Mouse (Mus musculus) midbrain, embryonic 14.5 days (tissue): ENCODE data around the gene Car11. TPM values are rescaled to one million over a fixed set of nuclear protein-coding genes. Genes with fewer than 3 reads are reported as not detected.

Source experiments
- ATAC-seq: fragments of 200-750 bp; cut with Nextera tagmentation; 2 replicates; pipeline ENCODE4 v1.8.0; 2017; ENCODE audit warnings: moderate number of reproducible peaks, moderate library complexity; ENCODE audit not compliant: low FRiP score, low TSS enrichment
- DNase-seq: peaks from one replicate; pipeline ENCODE4 v3.0.0-alpha.2; 2015
- H3K27ac ChIP-seq: fragments of 300-500 bp; sonication (generic); replicated peaks from 2 replicates; pipeline ENCODE4 v1.5.1; 2014; ENCODE audit warnings: mild to moderate bottlenecking, low read depth, low read length, moderate library complexity
- H3K27me3 ChIP-seq: fragments of 300-500 bp; sonication (generic); 2 replicates; pipeline ENCODE4 v1.6.1; 2014; ENCODE audit warnings: low read length, control low read depth, mixed read lengths; ENCODE audit not compliant: control insufficient read depth, insufficient read depth
- H3K36me3 ChIP-seq: fragments of 300-500 bp; sonication (generic); 2 replicates; pipeline ENCODE4 v1.6.1; 2014; ENCODE audit warnings: low read length, control low read depth; ENCODE audit not compliant: control insufficient read depth, insufficient read depth
- H3K4me1 ChIP-seq: fragments of 300-500 bp; sonication (generic); 2 replicates; pipeline ENCODE4 v1.6.1; 2014; ENCODE audit warnings: mild to moderate bottlenecking, antibody characterized with exemption, low read length, control low read depth; ENCODE audit not compliant: control insufficient read depth, insufficient read depth
- H3K4me2 ChIP-seq: fragments of 300-500 bp; sonication (generic); 2 replicates; pipeline ENCODE4 v1.6.1; 2014; ENCODE audit warnings: mild to moderate bottlenecking, low read length, moderate library complexity
- H3K4me3 ChIP-seq: fragments of 300-500 bp; sonication (generic); replicated peaks from 2 replicates; pipeline ENCODE4 v1.5.1; 2014; ENCODE audit warnings: low read depth, low read length
- H3K9ac ChIP-seq: fragments of 300-500 bp; sonication (generic); replicated peaks from 2 replicates; pipeline ENCODE4 v1.6.1; 2014; ENCODE audit warnings: mild to moderate bottlenecking, low read length, moderate library complexity
- H3K9me3 ChIP-seq: fragments of 300-500 bp; sonication (generic); 2 replicates; pipeline ENCODE4 v1.6.1; 2016; ENCODE audit warnings: low read length, control low read depth, mixed read lengths; ENCODE audit not compliant: control insufficient read depth
- WGBS: fragments of 180-500 bp; shearing (Covaris S2); extraction: QIAGEN DNeasy Blood & Tissue Kit; methylation state at CpG from one replicate; pipeline ENCODE4 v1.1.7; 2014; 5-methylcytosine and 5-hydroxymethylcytosine counted together
- polyA plus RNA-seq: library from polyadenylated mRNA; unstranded; fragments of >200 nt; fragmentation: Nextera tagmentation; extraction: Ambion mirVana; gene quantifications from 2 replicates; pipeline ENCODE4 v1.2.1, GENCODE M21; 2014

Car11 gene
- polyA plus RNA-seq, 1 experiment from 2014 or later: 28.1 TPM

- no peak overlapping the region for H3K9ac ChIP-seq
- no peaks in the 10 kb centered on the region for H3K9me3 ChIP-seq
- peaks cover 62% of the 10 kb centered on the region for H3K4me1 ChIP-seq
- WGBS: 88% methylated on average over 20 of the region's 21 CpGs
- no peak overlapping the region for H3K4me2 ChIP-seq
- ATAC-seq: no peak
- no peak overlapping the region for H3K4me3 ChIP-seq
- DNase-seq: no peak
- H3K27me3 ChIP-seq: no peaks in the 10 kb centered on the region
- H3K36me3 ChIP-seq: peaks cover 39% of the 10 kb centered on the region
- no peak overlapping the region for H3K27ac ChIP-seq
Measured at GRCm38 (mm10) chr7:45712022-45712757, 12.5 kb downstream of the Car11 start.

GRCm38 (mm10) chr7:45713396-45713795 is 13.8 kb downstream of the Car11 start:
- no peak for DNase-seq
- no peaks in the 10 kb centered on the region for H3K9me3 ChIP-seq
- H3K4me3 ChIP-seq: no peak overlapping the region
- no peak overlapping the region for H3K9ac ChIP-seq
- WGBS: 93% methylated on average over 16 of the region's 16 CpGs
- H3K36me3 ChIP-seq: peaks cover 39% of the 10 kb centered on the region
- H3K27me3 ChIP-seq: no peaks in the 10 kb centered on the region
- no peak overlapping the region for H3K27ac ChIP-seq
- no peak overlapping the region for H3K4me2 ChIP-seq
- H3K4me1 ChIP-seq: peaks cover 51% of the 10 kb centered on the region
- ATAC-seq: no peak

DNA sequence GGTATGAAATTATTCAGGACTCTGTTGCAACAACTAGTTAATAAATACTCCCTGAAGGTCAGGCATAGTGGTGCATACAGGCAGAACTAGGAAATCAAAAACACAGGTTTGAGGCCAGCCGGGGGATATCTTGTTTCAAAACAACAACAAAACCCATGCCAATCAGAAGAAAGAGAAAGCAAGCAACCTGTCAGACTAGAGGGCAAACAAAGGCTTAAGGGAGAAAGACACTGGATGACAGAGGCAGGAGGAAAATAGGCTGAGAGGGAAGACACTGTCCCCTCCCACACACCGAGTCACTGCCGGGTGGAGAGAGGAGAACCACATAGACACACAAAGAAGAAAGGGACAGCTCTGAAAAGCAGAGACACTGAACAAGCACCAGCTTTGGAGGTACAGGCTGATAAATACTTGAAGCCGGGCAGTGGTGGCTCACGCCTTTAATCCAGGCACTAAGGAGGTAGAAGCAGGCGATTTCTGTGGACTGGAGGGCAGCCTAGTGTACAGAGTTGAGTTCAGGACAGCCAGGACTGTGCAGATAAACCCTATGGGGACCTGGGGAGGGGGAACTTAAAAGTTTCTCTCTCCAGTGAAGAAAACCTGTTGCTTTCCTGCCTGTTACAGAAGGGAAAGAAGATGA is 14.4 kb downstream of the Car11 start:
- no peaks in the 10 kb centered on the region for H3K9me3 ChIP-seq
- peak overlapping the region; percentile 96 for H3K4me2 ChIP-seq
- DNase-seq (no peak), ATAC-seq (no peak)
- no peak overlapping the region; the same call in 1 of the 2 replicates for H3K9ac ChIP-seq
- H3K36me3 ChIP-seq: peaks cover 39% of the 10 kb centered on the region
- peak overlapping the region; percentile 66 for H3K4me3 ChIP-seq
- 88% methylated on average over 6 of the region's 6 CpGs for WGBS
- no peaks in the 10 kb centered on the region for H3K27me3 ChIP-seq
- H3K4me1 ChIP-seq: peaks cover 51% of the 10 kb centered on the region
- H3K27ac ChIP-seq: no peak overlapping the region

GRCm38 (mm10) chr7:45714630-45715089 is 15.0 kb downstream of the Car11 start:
- ATAC-seq: no peak; the same call in 1 of the 2 replicates

DNA sequence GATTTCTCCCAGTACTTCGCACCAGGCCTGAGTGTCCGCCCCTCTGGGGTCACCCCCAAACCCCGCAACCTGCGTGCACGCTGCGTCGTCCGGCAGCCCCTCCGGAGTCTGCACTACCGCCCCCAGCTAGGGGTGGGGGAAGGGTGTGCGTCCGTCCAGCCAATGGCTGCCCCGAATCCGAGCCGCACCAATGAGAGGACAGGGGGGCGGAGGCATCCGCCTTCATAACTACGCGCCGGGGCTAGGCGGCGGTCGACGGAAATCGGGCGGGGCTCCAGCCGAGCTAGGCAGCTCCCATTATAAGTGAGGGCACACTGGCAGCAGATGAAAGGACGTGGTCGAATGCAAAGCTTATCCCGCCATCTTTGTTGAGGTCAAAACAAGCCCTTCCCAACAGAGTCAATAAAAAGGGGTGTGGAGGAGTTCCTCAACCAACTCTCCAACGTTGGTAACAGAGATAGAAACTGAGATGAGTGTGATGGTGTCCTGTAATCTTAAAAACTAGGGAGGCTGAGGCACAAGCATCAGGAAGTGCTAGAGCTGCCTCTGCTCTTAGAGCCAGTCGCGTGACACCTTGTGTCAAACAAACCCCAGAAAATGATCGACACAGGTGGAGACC is 15.6 kb downstream of the Car11 start, which contains the start of gene Rpl18:
TSS of gene Rpl18 (plus strand) at position 368 of the 619 bp plus-strand sequence.
- H3K27me3 ChIP-seq: no peaks in the 10 kb centered on the region
- peaks cover 42% of the 10 kb centered on the region for H3K4me1 ChIP-seq
- DNase-seq (peak; percentile 98), ATAC-seq (peak; percentile 92)
- no peaks in the 10 kb centered on the region for H3K9me3 ChIP-seq
- peaks cover 46% of the 10 kb centered on the region for H3K36me3 ChIP-seq
- H3K9ac ChIP-seq: peak within 1 kb of the TSS; percentile 76
- peak within 1 kb of the TSS; percentile 66 for H3K4me3 ChIP-seq
- peak within 1 kb of the TSS; percentile 96 for H3K4me2 ChIP-seq
- peak within 1 kb of the TSS; percentile 74 for H3K27ac ChIP-seq
- WGBS: 8% methylated on average over 34 of the region's 34 CpGs

More at GRCm38 (mm10) chr7:45714630-45715089, 15.0 kb downstream of the Car11 start:
- WGBS: 9% methylated on average over 14 of the region's 14 CpGs
- no peaks in the 10 kb centered on the region for H3K9me3 ChIP-seq
- peak overlapping the region; percentile 66 for H3K4me3 ChIP-seq
- peak overlapping the region; percentile 76 for H3K9ac ChIP-seq
- DNase-seq: no peak
- H3K4me1 ChIP-seq: peaks cover 48% of the 10 kb centered on the region
- H3K4me2 ChIP-seq: peak overlapping the region; percentile 96
- no peaks in the 10 kb centered on the region for H3K27me3 ChIP-seq
- H3K27ac ChIP-seq: peak overlapping the region; percentile 74
- H3K36me3 ChIP-seq: peaks cover 46% of the 10 kb centered on the region

DNA sequence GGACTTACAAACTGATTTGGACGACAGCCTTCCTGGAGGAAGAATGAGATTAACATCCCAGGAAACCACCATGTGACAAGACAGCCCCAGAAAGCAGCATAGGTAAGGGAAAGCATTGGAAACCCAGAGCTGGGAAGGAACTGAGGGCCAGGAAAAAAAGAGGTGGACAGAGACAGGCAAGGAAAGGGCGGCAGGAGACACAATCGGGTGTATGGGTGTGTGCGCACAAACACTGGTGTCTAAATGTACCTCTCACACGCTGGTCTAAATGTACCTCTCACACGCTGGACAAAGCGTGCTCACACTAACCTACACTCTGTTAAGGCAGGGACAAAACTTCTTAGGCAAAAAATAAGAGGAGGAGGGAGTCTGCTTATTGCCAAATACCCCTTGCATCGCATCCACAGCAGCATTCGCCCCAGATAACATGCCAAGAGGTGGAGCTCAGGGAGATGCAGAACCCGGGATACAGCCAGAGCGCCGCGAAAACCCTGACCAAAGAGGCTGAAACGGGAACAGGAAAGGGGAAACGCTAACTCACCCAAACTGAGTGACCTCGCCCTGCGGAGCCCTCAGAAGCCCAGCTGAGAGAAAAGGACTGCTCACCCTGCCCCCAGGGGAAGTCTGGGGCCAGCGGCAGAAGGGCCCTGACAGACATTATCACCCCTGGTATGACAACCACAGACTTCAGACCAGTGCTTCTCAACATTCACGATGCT is 16.3 kb downstream of the Car11 start:
- Histone ChIP-seq H3K27ac (peak overlapping the region; percentile 43), H3K9ac (no peak overlapping the region; the same call in 1 of the 2 replicates), H3K4me1 (peaks cover 37% of the 10 kb centered on the region), H3K4me2 (peak overlapping the region; percentile 96), H3K36me3 (peaks cover 46% of the 10 kb centered on the region), H3K4me3 (peak overlapping the region; percentile 66), H3K27me3 (no peaks in the 10 kb centered on the region), H3K9me3 (no peaks in the 10 kb centered on the region)
- no peak for ATAC-seq
- WGBS: 86% methylated on average over 19 of the region's 19 CpGs
- DNase-seq: no peak

GRCm38 (mm10) chr7:45716460-45716857 is 16.8 kb downstream of the Car11 start:
- peak overlapping the region; percentile 73; the same call in 1 of the 2 replicates for H3K9ac ChIP-seq

More at GRCm38 (mm10) chr7:45716460-45716857, 16.8 kb downstream of the Car11 start:
- WGBS: 89% methylated on average over 3 of the region's 3 CpGs
- Histone ChIP-seq H3K36me3 (peaks cover 46% of the 10 kb centered on the region), H3K4me3 (peak overlapping the region; percentile 90), H3K4me1 (peaks cover 37% of the 10 kb centered on the region), H3K9me3 (no peaks in the 10 kb centered on the region), H3K4me2 (peak overlapping the region; percentile 96), H3K27me3 (no peaks in the 10 kb centered on the region), H3K27ac (no peak overlapping the region)
- ATAC-seq (no peak), DNase-seq (no peak)
